Mouse (Mus musculus): ENCODE measurements around the gene Tmf1. TPM values are rescaled to one million over a fixed set of nuclear protein-coding genes. Genes with fewer than 3 reads are reported as not detected.

The Tmf1 gene
- total RNA-seq, 2 experiments from 2014 or later = 48.4 to 52.3 TPM

GRCm38 (mm10) chr6:97112177-97112576, 66.7 kb downstream of the Tmf1 start:
- peak; percentile 29 to 77 for DNase-seq (ENCODE audit: low spot score in 2 of 2)

GRCm38 (mm10) chr6:97106777-97107176, 72.1 kb downstream of the Tmf1 start:
- peak in 1 of 2 experiments; percentile 75 for DNase-seq (ENCODE audit: low spot score in 2 of 2)

- DNase-seq (ENCODE audit: low spot score in 2 of 2) = peak; percentile 18 to 51
Observed at GRCm38 (mm10) chr6:97106106-97106505, 72.8 kb downstream of the Tmf1 start.

GRCm38 (mm10) chr6:97104264-97104852, 74.6 kb downstream of the Tmf1 start:
- no peak for DNase-seq (ENCODE audit: low spot score in 2 of 2)

Other genes with a start within 250 kb of the Tmf1 start
- under 1 TPM; 0.15 to 0.36 TPM for gene Fam19a4, start 118.7 kb downstream of the Tmf1 start, total RNA-seq (2021)
- 10 to 100 TPM; 17.8 to 19.6 TPM for gene Eogt, start 29.9 kb downstream of the Tmf1 start, total RNA-seq (2021)
- gene Uba3, start 26.5 kb upstream of the Tmf1 start, total RNA-seq (2021) = 10 to 100 TPM; 70.9 to 73.7 TPM
- gene Arl6ip5, start 31.6 kb upstream of the Tmf1 start, total RNA-seq (2021) = 100 to 1,000 TPM; 179 to 187 TPM
- gene Lmod3, start 73.6 kb upstream of the Tmf1 start, total RNA-seq (2021) = not detected